Mouse (Mus musculus): ENCODE measurements around the gene Tceal9. TPM values are rescaled to one million over a fixed set of nuclear protein-coding genes. Genes with fewer than 3 reads are reported as not detected.

Gene Tceal9
- total and polyA plus RNA-seq, 3 experiments: 6.3 to 25.6 (median 22.6) TPM

GRCm38 (mm10) chrX:136277577-136277976 is 32.7 kb downstream of the Tceal9 start:
- H3K27me3 ChIP-seq (ENCODE audit: control insufficient read depth, insufficient read depth, low read length): no peaks in the 10 kb centered on the region
- TF ChIP-seq CTCF (IDR thresholded peaks at IDR 0.05) (no peak), EP300 (IDR thresholded peaks at IDR 0.05; ENCODE audit: insufficient read depth, low read depth, low read length) (no peak), POLR2A (IDR thresholded peaks at IDR 0.05; ENCODE audit: insufficient read depth, low read depth, low read length) (no peak)
- WGBS: 78% methylated on average over 7 of the region's 7 CpGs

GRCm38 (mm10) chrX:136278401-136278800 is 33.5 kb downstream of the Tceal9 start:
- Histone ChIP-seq H3K79me2 (replicated peaks; ENCODE audit: control insufficient read depth, insufficient read depth, low read length) (no peaks in the 10 kb centered on the region), H3K27ac (no peak overlapping the region), H3K4me3 (no peak overlapping the region), H3K36me3 (ENCODE audit: control insufficient read depth, insufficient read depth, low read length) (no peaks in the 10 kb centered on the region), H3K9ac (ENCODE audit: low read depth, low read length) (no peak overlapping the region), H3K4me1 (ENCODE audit: control insufficient read depth, insufficient read depth, low read length) (no peaks in the 10 kb centered on the region), H3K27me3 (ENCODE audit: control insufficient read depth, insufficient read depth, low read length) (no peaks in the 10 kb centered on the region)
- DNase-seq: no peak
- TF ChIP-seq POLR2A (IDR thresholded peaks at IDR 0.05; ENCODE audit: insufficient read depth, low read depth, low read length) (no peak), EP300 (IDR thresholded peaks at IDR 0.05; ENCODE audit: insufficient read depth, low read depth, low read length) (no peak), CTCF (IDR thresholded peaks at IDR 0.05) (no peak)
- intact Hi-C loops (cut with DNase I): no loop called here

More at GRCm38 (mm10) chrX:136277577-136277976, 32.7 kb downstream of the Tceal9 start:
- Histone ChIP-seq H3K27ac (no peak overlapping the region), H3K4me3 (no peak overlapping the region), H3K4me1 (ENCODE audit: control insufficient read depth, insufficient read depth, low read length) (no peaks in the 10 kb centered on the region), H3K9ac (ENCODE audit: low read depth, low read length) (no peak overlapping the region), H3K36me3 (ENCODE audit: control insufficient read depth, insufficient read depth, low read length) (no peaks in the 10 kb centered on the region), H3K79me2 (replicated peaks; ENCODE audit: control insufficient read depth, insufficient read depth, low read length) (no peaks in the 10 kb centered on the region)
- intact Hi-C loops (cut with DNase I): no loop called here
- no peak for DNase-seq

GRCm38 (mm10) chrX:136279410-136279809 is 34.5 kb downstream of the Tceal9 start:
- Histone ChIP-seq H3K79me2 (replicated peaks; ENCODE audit: control insufficient read depth, insufficient read depth, low read length) (no peaks in the 10 kb centered on the region), H3K4me1 (ENCODE audit: control insufficient read depth, insufficient read depth, low read length) (no peaks in the 10 kb centered on the region), H3K4me3 (no peak overlapping the region), H3K9ac (ENCODE audit: low read depth, low read length) (no peak overlapping the region), H3K27ac (no peak overlapping the region), H3K36me3 (ENCODE audit: control insufficient read depth, insufficient read depth, low read length) (no peaks in the 10 kb centered on the region), H3K27me3 (ENCODE audit: control insufficient read depth, insufficient read depth, low read length) (no peaks in the 10 kb centered on the region)
- 79% methylated on average over 5 of the region's 5 CpGs for WGBS
- DNase-seq: no peak
- TF ChIP-seq CTCF (IDR thresholded peaks at IDR 0.05): no peak
- intact Hi-C loops (cut with DNase I): no loop called here

GRCm38 (mm10) chrX:136290817-136291281 is 46.0 kb downstream of the Tceal9 start:
- Histone ChIP-seq H3K27ac (no peak overlapping the region), H3K4me1 (ENCODE audit: control insufficient read depth, insufficient read depth, low read length) (no peaks in the 10 kb centered on the region), H3K27me3 (ENCODE audit: control insufficient read depth, insufficient read depth, low read length) (no peaks in the 10 kb centered on the region), H3K79me2 (replicated peaks; ENCODE audit: control insufficient read depth, insufficient read depth, low read length) (no peaks in the 10 kb centered on the region), H3K36me3 (ENCODE audit: control insufficient read depth, insufficient read depth, low read length) (no peaks in the 10 kb centered on the region), H3K9ac (ENCODE audit: low read depth, low read length) (no peak overlapping the region), H3K4me3 (no peak overlapping the region)
- TF ChIP-seq EP300 (IDR thresholded peaks at IDR 0.05; ENCODE audit: insufficient read depth, low read depth, low read length) (no peak), CTCF (IDR thresholded peaks at IDR 0.05) (no peak), POLR2A (IDR thresholded peaks at IDR 0.05; ENCODE audit: insufficient read depth, low read depth, low read length) (no peak)
- DNase-seq: no peak
- intact Hi-C loops (cut with DNase I): no loop called here
- WGBS: 39% methylated on average over 8 of the region's 8 CpGs

Other genes with a start within 250 kb of the Tceal9 start
- under 1 TPM in 1 of 2 experiments, not detected in 1; 0.16 TPM for gene Arxes1, start 211.7 kb upstream of the Tceal9 start, total RNA-seq (2021)
- 0.44 and 0.53 TPM in 2 replicates for gene Arxes1, start 211.7 kb upstream of the Tceal9 start, polyA plus RNA-seq (2012; rRNA removed)
- gene Bex2, start 176.8 kb upstream of the Tceal9 start, total RNA-seq (2021): under 1 TPM in 1 of 2 experiments, not detected in 1; 0.27 TPM
- 0.47 TPM in 1 of 2 replicates, not detected in the other for gene Bex2, start 176.8 kb upstream of the Tceal9 start, polyA plus RNA-seq (2012; rRNA removed)
- gene Nxf3, start 159.8 kb upstream of the Tceal9 start, total RNA-seq (2021): not detected
- 0.04 and 0.47 TPM in 2 replicates for gene Nxf3, start 159.8 kb upstream of the Tceal9 start, polyA plus RNA-seq (2012; rRNA removed)
- 1 to 10 TPM in 1 of 2 experiments, under 1 TPM in 1; 0.44 to 1.3 TPM for gene Bex4, start 106.1 kb upstream of the Tceal9 start, total RNA-seq (2021)
- 0.44 and 0.66 TPM in 2 replicates for gene Bex4, start 106.1 kb upstream of the Tceal9 start, polyA plus RNA-seq (2012; rRNA removed)
- gene Tceal8, start 72.7 kb upstream of the Tceal9 start, total RNA-seq (2021): 10 to 100 TPM; 14.4 to 15.4 TPM
- gene Tceal8, start 72.7 kb upstream of the Tceal9 start, polyA plus RNA-seq (2012; rRNA removed): 7.8 and 15.1 TPM in 2 replicates
- under 1 TPM; 0.26 to 0.68 TPM for gene Tceal5, start 41.2 kb upstream of the Tceal9 start, total RNA-seq (2021)
- 0.14 TPM in 1 of 2 replicates, not detected in the other for gene Tceal5, start 41.2 kb upstream of the Tceal9 start, polyA plus RNA-seq (2012; rRNA removed)
- gene Tceal7, start 30.3 kb upstream of the Tceal9 start, total RNA-seq (2021): under 1 TPM; 0.34 to 0.86 TPM
- gene Tceal7, start 30.3 kb upstream of the Tceal9 start, polyA plus RNA-seq (2012; rRNA removed): 0.18 TPM in 1 of 2 replicates, not detected in the other
- 1 to 10 TPM; 1.8 to 3.7 TPM for gene Bex1, start 29.6 kb upstream of the Tceal9 start, total RNA-seq (2021)
- 2.0 and 2.4 TPM in 2 replicates for gene Bex1, start 29.6 kb upstream of the Tceal9 start, polyA plus RNA-seq (2012; rRNA removed)
- 1 to 10 TPM; 8.7 to 9.1 TPM for gene Bex3, start 25.2 kb downstream of the Tceal9 start, total RNA-seq (2021)
- gene Bex3, start 25.2 kb downstream of the Tceal9 start, polyA plus RNA-seq (2012; rRNA removed): 8.6 and 13.8 TPM in 2 replicates

All from heart, adult 2 months (tissue).